Mouse (Mus musculus) erythroblast, embryonic 14.5 days (primary cell): Measurements from ENCODE around the gene Misp. TPM values are rescaled to one million over a fixed set of nuclear protein-coding genes. Genes with fewer than 3 reads are reported as not detected.

Experiments used
- H3K27me3 ChIP-seq: 2 replicates; pipeline ENCODE4 v1.6.1; 2012; ENCODE audit warnings: inconsistent platforms; ENCODE audit not compliant: control insufficient read depth
- H3K36me3 ChIP-seq: 2 replicates; pipeline ENCODE4 v1.6.1; 2012; ENCODE audit warnings: mild to moderate bottlenecking, inconsistent platforms; ENCODE audit not compliant: control insufficient read depth
- H3K4me1 ChIP-seq: 2 replicates; pipeline ENCODE4 v1.6.1; 2012; ENCODE audit warnings: inconsistent platforms; ENCODE audit not compliant: control insufficient read depth
- H3K4me3 ChIP-seq: replicated peaks from 2 replicates; pipeline ENCODE3; 2012; ENCODE audit warnings: moderate library complexity, mild to moderate bottlenecking, inconsistent platforms
- H3K9me3 ChIP-seq: 2 replicates; pipeline ENCODE4 v1.6.1; 2012; ENCODE audit warnings: low read length, inconsistent platforms, mixed read lengths; ENCODE audit not compliant: control insufficient read depth
- GATA1 ChIP-seq: IDR thresholded peaks from 2 replicates; pipeline ENCODE4 v1.6.1; 2012; ENCODE audit warnings: low read length, inconsistent platforms, mixed read lengths
- TAL1 ChIP-seq: IDR thresholded peaks from 3 replicates; pipeline ENCODE4 v1.6.1; 2012; ENCODE audit warnings: low read length, inconsistent platforms, mixed read lengths
- polyA plus RNA-seq: library from polyadenylated mRNA; stranded (reverse); fragments of >175 nt; gene quantifications from 2 replicates; pipeline ENCODE4 v1.2.3, GENCODE M21; 2012

Misp gene
- polyA plus RNA-seq, 1 experiment, result not detected

DNA sequence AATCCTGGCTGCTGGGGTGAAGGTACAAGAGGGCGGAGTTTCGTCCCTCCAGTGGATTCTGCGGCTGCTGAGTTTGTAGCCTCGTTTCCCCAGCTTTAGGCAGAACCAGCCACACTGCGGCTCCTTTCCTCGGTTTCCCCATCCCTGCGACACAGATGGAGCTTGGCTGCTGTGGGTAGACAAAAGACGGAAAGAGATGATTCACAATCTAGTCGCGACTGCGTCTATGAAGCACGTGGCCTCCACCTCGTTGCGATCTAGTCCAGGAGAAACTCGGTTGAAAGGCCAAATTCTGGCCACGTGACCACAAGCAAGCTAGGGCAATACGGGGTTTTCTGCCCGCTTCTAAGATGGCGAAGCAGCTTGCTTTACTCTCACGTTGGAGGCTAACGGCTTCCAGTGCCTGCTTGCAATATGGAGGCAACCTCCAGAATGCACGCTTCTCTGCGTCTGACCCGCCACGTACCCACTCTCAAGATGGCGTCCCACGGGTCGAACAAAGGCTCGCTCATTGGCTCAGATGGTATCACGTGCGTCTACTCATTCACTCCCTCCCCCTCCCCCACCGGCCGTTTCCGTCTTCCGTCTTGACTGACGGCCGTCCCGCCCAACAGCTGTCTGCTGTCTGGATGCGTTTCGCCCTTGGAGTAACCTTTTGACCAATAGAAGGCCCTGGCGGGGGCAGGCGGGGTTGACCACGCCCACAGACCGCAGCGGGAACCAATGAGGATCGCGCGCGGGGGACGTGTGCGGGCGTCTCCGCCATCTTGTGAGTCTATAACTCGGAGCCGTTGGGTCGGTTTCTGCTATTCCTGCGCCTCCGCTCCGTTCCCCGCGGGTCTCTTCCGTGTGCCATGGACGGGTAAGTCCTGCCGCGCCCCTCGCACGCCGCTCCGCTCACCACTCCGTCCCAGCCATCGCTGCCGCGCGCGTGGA lies 33.3 kb downstream of the Misp start, which contains the start of gene Ptbp1:
Gene Ptbp1 (plus strand): TSS at position 568 of the 936 bp plus-strand sequence.
- Histone ChIP-seq H3K36me3 (peaks cover 34% of the 10 kb centered on the region), H3K4me1 (peaks cover 75% of the 10 kb centered on the region), H3K4me3 (peak within 1 kb of the TSS; percentile 82), H3K9me3 (no peaks in the 10 kb centered on the region), H3K27me3 (no peaks in the 10 kb centered on the region)
- TF ChIP-seq TAL1 (no peak), GATA1 (no peak)

DNA sequence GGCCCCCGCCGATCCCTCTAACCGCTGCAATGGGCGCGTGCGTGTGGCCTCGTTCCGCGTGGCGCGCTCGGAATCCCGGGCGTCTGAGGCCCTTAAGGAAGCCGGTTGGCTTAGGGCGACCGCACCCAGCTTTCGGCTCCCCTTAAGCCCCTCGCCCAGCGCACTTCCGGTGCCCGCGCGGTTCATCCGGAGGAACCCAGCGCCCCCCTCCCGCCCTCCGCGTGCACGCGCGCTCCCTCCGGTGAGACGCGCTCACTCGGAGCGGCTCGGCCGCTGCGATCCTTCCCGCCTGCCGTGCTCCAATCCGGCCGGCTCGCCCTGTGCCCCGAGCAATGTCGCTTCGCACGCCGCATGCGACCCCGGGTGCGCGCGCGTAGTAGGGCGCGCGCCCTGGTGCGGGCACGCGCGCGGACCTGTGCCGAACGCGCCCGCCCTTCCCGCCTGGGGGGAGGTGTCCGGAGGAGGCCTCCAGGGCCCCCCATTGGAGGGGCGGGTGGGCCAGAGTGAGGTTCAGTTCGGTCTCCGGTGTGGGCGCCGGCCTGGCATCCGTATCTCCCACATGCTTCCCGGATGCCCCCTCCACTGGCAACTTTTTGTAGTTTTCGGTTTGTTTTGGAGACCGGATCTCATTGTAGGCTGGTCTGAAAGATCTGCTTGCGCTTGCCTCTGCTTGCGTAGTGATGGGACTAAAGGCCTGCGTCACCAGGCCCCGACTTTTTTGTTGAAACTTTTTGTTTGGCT lies 34.2 kb downstream of the Misp start:
- TF ChIP-seq GATA1, result no peak
- TF ChIP-seq TAL1, result no peak

DNA sequence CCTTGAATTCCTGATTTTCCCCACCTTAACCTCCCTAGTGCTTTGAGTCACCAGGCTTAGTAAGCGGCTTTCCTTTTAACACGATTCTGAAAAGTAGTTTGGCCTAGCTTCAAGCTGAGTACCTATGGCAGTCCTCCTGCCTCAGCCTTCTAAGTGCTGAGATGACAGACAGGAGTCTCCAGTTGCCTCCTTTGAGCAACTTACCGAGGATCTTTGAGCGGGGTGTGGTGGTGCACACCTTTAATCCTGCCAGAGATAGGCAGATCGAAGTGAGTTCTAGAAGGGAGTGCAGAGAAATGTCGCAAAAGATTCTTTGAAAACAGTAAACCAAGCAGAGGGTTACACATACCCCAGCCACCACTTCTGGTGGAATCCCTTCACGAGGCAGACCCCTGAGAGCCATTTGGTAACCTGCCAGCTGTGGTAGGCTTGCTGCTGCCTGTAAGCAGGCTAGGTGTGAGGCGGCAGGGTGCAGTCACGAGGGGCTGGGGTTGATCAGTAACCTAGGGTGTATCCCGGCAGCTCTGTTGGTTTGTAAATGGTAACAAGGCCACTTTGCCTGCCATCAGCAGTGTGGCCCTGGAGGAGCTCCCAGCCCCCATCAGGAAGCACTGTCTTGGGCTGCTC lies 34.9 kb downstream of the Misp start:
- H3K9me3 ChIP-seq, result no peaks in the 10 kb centered on the region
- peaks cover 80% of the 10 kb centered on the region for H3K4me1 ChIP-seq
- H3K36me3 ChIP-seq, result peaks cover 50% of the 10 kb centered on the region
- TF ChIP-seq TAL1, result no peak
- TF ChIP-seq GATA1, result no peak
- H3K27me3 ChIP-seq, result no peaks in the 10 kb centered on the region; the same call in 1 of the 2 replicates
- H3K4me3 ChIP-seq, result peak overlapping the region; percentile 82

More for the DNA sequence above, 34.2 kb downstream of the Misp start:
- Histone ChIP-seq H3K9me3 (no peaks in the 10 kb centered on the region), H3K4me1 (peaks cover 81% of the 10 kb centered on the region), H3K36me3 (peaks cover 43% of the 10 kb centered on the region), H3K27me3 (no peaks in the 10 kb centered on the region; the same call in 1 of the 2 replicates), H3K4me3 (peak overlapping the region; percentile 82)

DNA sequence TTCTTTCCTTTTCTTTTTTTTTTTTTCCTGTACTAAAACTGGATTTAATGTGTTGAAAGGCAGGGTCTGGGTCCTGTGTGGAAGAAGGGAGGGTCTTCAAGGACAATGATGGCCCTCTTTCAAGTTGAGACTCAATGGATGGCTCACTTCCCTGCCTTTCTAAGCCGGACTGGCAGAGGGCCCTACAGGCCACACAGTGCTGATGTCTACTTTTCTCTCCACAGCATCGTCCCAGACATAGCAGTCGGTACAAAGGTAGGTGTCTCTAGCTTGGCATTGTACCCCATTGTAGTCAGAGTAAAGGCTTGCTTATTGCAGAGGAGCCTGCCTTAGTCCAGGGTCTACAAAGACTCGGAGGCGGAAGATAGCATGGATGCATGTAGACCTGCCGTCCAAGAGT lies 35.5 kb downstream of the Misp start:
- Histone ChIP-seq H3K4me3 (peak overlapping the region; percentile 82), H3K9me3 (no peaks in the 10 kb centered on the region), H3K4me1 (peaks cover 76% of the 10 kb centered on the region), H3K27me3 (no peaks in the 10 kb centered on the region; the same call in 1 of the 2 replicates), H3K36me3 (peaks cover 56% of the 10 kb centered on the region)
- TF ChIP-seq TAL1 (no peak), GATA1 (no peak)

GRCm38 (mm10) chr10:79856704-79857451 lies 36.1 kb downstream of the Misp start:
- Histone ChIP-seq H3K9me3 (no peaks in the 10 kb centered on the region), H3K4me3 (peak overlapping the region; percentile 82), H3K4me1 (peaks cover 70% of the 10 kb centered on the region), H3K27me3 (no peaks in the 10 kb centered on the region; the same call in 1 of the 2 replicates), H3K36me3 (peaks cover 62% of the 10 kb centered on the region)
- TF ChIP-seq GATA1, result no peak
- TF ChIP-seq TAL1, result no peak

DNA sequence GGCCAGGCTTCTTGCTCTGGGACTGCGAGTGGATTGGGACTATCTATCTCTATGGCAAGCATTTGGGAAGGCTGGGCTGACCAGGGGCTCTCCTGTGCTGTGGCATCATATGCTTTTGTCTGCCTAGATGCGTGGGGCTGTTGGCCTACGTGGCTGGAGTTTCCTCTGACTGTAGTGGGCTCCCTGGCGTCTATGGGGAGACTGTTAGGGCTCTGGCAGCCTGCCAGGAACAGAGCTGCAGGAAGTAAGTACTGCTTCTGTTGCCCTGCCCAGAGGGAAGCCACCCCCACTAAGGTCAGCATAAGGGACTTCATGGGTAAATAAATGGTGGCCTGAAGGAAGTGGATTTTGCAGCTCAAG lies 36.6 kb downstream of the Misp start:
- Histone ChIP-seq H3K4me1 (peaks cover 64% of the 10 kb centered on the region), H3K4me3 (peak overlapping the region; percentile 82), H3K9me3 (no peaks in the 10 kb centered on the region), H3K27me3 (no peaks in the 10 kb centered on the region; the same call in 1 of the 2 replicates), H3K36me3 (peaks cover 67% of the 10 kb centered on the region)
- no peak for TF ChIP-seq TAL1
- no peak for TF ChIP-seq GATA1

DNA sequence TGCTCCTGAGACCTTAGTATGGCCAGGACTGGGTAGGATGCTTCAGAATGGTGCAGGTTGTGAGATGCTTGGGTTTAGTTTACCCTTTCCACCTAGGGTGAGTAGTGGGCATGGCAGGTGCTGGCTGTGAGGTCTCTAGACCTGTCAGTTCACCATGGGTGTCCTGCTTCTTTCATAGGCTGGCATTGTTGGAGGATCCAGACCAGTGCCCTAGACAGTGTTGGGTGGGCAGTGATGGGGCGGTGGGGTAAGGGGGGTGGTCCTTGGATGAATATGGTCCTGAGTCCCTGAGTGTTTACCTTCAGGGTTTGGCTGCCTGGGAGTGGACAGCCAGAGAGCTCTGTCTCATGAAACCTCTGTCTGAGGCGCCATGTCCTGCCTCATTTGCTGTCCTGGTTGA lies 37.1 kb downstream of the Misp start:
- no peak for TF ChIP-seq TAL1
- H3K36me3 ChIP-seq, result peaks cover 72% of the 10 kb centered on the region
- H3K4me1 ChIP-seq, result peaks cover 59% of the 10 kb centered on the region
- H3K9me3 ChIP-seq, result no peaks in the 10 kb centered on the region
- H3K4me3 ChIP-seq, result peak overlapping the region; percentile 82
- no peaks in the 10 kb centered on the region; the same call in 1 of the 2 replicates for H3K27me3 ChIP-seq

- peaks cover 53% of the 10 kb centered on the region for H3K4me1 ChIP-seq
- TF ChIP-seq TAL1 (no peak), GATA1 (no peak)
- no peaks in the 10 kb centered on the region for H3K9me3 ChIP-seq
- no peak overlapping the region for H3K4me3 ChIP-seq
- no peaks in the 10 kb centered on the region; the same call in 1 of the 2 replicates for H3K27me3 ChIP-seq
- peaks cover 78% of the 10 kb centered on the region for H3K36me3 ChIP-seq
Observed at GRCm38 (mm10) chr10:79858416-79859074, 37.8 kb downstream of the Misp start.
